Mouse (Mus musculus): ENCODE results near the gene Rnaseh2c. TPM values are rescaled to one million over a fixed set of nuclear protein-coding genes. Genes with fewer than 3 reads are reported as not detected.
A peak's percentile ranks its signal among the peaks of the same experiment; 100 is the strongest.

Gene Rnaseh2c
- 100 to 1,000 TPM; 123 to 156 (median 130) TPM for total RNA-seq (2022)

DNA sequence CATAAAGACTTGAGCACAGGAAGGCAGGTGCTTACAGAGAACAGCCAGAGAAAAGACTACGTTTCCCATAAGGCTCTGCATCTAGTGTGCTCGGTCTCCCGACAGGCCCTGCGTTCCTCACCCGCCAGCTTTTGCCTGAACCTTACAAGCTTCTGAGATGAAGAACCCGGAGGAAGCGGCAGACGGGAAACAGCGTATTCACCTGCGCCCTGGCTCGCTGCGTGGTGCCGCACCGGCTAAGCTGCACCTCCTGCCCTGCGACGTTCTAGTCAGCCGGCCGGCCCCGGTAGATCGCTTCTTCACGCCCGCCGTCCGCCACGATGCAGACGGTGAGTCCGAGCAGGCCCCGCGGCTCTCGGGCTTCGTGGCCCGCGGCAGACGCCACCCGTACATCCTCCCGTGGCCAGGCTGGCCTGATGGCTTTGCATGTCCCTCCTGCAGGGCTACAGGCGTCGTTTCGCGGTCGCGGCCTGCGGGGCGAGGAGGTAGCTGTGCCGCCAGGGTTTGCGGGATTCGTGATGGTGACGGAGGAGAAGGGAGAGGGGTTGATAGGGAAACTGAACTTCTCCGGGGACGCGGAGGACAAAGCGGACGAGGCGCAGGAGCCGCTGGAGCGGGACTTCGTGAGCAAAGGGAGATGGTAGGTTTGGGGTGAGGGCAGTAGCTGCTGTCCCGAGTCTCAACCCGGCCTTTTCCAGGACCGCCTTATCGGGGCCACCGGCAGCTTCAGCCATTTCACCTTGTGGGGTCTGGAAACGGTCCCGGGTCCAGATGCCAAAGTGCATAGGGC is at the start of gene Rnaseh2c:
Gene Rnaseh2c (plus strand): TSS at position 122 of the 790 bp plus-strand sequence.
- DNase-seq, result peak; percentile 65

DNA sequence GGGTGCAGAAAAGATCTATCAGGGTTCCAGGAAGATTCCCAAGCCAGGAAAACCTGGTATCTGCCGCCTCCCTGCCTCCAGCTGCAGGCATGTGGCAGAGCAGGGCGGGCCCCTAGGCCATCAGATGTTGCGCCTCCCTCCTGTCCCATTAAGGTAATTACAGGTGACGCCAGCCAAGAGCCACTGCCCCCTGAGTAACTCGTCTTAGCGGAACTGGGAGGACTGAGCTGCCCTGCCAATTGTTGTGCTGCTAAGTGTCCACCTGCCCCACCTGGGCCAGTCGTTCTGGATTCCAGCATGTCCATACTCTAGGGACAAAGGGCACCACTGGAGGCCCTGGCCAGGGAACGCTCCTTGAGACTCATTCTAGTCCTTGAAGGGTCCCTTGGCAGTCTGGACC is 47.9 kb upstream of the Rnaseh2c start:
- no peak for DNase-seq

DNA sequence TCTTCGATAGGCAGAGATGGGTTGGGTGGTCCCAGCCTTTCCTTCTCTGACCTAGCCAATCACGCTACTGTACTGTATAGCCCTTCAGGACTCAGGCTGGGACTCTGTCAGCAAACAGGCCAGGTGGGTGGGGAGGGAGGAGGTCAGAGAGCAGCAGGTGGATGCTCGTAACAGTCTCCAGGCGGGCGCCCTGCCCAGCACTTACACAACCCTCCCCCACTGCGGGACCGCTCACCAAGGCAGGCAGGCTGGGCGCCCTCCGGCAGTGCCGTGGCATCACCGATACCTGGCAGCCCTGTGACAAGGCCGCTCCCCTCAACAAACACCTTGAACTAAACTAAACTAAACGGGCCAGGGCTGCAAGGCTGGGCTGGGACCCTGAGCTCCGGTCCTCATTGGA is 47.5 kb upstream of the Rnaseh2c start:
- no peak for DNase-seq

DNA sequence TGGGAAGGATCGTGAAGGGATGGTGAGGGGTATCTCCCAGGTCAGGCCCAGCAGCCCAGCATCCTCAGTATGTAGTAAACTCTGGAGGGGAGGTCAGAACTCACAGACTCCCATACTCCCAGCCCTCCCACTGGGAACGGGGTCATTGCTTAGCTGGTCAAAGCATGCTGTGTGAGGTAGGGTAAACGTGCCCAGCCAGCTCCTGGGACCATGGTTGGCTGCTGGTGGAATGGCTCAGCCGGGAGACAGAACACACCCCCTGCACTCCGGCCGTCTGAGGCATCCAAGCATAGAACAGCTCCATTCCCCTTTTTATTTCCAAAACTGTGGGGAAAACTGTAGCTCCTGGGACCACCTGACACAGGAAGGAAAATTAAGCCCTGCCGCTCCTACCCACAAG is 43.5 kb upstream of the Rnaseh2c start:
- DNase-seq, result no peak

DNA sequence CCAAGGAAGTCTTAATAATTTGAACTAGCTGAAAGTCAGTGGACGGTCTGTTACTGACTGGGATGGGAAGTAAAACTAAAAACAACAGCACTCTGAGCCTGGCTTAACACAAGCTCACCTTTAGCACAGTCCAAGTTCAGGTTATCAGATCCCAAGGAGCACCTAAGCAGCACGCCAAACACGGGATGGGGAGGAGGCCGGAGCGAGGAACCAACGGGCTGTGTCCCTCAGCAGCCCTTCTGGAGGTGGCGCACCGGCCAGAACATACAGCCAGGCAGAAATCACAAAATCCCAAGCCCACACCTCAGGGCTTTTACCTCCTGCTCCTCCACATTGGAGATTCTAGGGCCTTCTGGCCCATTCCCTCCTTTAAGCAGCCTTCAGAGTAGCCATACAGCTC is 42.9 kb upstream of the Rnaseh2c start:
- DNase-seq, result no peak

DNA sequence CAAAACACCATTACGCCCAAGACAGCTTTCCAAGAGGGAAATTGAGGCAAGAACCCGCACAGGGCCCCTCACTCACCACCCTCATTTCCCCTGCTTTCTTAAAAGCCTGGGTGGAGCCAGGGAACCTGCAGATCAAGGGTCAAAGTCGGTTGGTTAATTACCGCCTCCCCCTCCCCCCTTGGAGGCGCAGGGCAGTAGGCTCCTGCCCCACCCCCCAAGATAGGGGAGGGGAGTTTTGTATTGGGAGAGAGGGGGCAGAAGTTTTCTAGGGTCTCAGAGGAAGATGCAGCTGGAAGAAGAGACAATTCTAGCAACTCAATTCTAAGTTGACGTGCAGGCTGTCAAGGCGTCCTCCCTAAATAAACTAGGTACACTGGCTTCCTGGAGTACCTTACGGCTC is 42.4 kb upstream of the Rnaseh2c start:
- no peak for DNase-seq

DNA sequence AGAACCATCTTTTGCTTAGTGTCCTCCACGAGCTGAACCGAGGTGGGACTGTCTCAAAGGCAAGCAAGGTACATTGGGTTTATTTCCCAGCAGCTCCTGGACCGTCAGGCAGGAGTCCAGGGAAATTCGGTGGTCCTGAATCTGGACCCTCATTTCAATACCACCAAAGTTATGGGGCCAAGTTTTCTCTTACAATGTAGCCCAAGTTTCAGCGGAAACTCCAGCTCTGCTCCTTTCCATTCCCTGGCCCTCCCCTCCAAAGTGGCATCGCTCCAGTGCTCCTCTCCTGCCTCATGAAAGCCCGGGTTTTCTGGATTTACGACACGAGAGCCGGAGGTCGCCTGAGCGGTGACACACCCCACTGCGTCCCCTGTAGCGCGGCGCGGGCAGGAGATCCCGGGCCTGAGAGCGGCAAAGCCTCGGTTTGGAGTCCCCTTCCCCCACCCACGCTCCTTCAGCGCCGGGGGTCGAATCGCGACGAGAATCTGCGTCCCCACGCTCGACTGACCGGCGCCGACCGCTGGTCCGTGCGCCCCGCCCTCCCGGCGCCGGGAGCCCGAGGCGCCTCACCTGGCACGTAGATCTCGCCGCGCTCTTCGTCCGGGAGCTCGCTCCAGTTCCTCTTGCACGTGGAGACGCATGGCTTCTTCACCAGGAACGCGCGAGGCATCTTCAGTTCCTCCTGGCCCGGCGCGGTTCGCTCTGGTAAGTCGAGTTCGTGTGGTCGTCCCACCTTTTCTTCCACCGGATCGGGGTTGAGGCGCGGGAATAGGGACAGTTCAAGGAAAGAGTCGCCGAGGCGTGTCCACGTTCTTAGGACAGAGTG is 41.8 kb upstream of the Rnaseh2c start:
- DNase-seq, result no peak

DNA sequence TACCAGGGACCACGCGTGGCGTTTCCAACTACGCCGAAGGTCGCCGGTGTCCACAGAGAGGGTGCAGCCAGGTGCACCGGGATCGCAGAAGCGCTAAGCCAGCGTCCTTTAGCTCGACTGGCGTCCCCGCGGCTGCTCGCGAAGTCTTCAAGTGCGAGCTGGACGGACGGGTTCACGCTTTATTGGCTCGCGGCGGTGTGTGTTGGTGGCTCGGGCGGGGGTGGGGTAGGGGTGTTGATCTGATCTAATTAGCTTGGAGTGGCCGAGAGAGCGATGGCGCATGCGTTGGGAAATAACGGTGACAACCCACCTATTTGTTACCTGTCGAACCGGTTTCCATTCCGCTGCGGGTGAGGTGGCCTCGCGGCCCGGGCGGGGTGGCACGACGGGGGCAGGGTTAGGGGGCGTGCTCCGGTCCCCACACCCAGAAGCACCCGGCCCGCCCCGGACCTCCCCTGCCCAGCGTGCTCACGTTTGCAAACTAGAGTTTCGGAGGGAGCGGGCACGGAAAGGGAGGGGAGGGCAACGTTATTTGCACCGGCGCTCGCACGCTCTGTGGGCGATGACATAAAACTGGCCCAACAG is 41.1 kb upstream of the Rnaseh2c start, which contains the start of gene Ovol1:
Gene Ovol1 (minus strand): TSS at position 190 of the 585 bp plus-strand sequence.
- DNase-seq, result no peak

DNA sequence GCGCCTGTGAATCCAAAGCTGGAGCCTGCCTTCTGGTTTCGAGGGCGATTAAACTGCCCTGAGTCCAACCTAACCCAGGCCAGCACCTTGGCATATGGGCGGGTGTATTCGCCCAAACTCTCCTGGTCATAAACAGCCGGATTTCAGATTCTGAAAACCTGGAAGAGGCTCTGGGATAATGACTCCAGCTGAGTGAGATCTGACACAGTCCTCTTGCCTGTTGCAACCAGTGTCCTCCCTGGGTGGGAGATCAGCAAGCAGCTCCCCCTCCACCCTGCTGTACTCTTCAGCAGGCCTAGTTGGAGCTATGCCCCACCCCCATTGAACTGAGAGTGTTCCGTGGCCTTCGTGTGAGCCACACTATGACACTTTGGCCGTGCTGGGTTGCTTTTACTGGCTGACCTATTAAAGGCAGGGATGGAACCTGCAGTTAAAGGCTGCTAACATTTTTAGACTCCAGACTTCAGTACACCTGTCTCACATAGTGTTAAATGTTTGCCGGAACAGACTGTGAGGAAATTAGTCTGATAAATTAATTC is 40.4 kb upstream of the Rnaseh2c start:
- DNase-seq, result no peak

DNA sequence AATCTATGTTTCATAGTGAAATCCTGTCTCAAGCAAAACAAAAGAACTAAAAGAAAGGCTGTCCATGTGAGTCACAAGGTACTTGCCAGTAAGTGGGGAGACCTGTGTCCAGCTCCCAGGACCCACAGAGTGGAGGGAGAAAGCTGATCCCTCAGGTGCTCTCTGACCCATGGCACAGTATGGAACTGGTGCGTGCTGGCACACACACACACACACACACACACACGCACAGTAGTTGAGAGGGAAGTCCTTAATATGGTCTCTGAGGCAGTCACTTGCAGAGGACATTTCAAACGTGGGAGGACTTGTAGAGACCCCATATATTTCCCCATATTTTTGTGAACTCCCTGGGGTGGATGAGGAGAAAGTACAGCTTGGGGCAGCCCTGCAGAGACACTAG is 39.8 kb upstream of the Rnaseh2c start:
- DNase-seq, result no peak

DNA sequence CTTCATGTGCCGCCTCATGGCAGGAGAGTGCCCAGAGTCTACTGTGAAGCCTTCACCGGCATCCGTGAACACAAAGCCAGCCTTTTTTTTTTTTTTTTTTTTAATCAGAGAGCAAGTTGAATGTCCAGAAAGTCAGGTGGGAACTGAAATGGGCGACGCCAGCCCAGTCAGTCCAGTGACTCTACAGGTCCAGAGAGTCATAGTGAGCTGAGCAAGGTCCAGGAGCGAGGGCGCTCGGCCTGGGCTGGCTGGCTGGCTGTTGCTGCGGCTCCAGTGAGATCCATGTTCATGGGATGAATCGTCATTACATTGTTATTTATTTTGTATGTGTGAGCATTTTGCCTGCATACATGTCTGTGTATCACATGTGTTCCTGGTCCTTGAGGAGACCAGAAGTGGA is 38.9 kb upstream of the Rnaseh2c start:
- no peak for DNase-seq

DNA sequence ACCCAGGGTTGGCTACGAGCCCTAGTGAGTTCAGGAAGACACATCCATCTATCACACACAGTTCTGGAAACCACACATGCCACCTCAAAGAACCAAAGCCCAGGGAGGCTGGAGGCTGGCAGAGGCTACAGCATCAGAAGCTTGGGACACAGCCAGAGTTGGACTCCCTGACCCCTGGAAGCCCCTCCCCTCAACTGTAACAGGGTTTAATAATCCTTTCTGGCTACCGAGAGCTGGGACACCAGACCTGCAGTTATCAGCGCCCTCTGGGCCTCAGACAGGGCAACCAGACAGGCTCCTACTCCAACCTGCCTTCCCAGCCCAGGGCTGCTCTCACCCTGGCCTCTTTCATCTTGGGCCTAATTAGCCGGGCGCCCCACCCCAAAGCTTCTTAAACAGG is 35.4 kb upstream of the Rnaseh2c start:
- no peak for DNase-seq

DNA sequence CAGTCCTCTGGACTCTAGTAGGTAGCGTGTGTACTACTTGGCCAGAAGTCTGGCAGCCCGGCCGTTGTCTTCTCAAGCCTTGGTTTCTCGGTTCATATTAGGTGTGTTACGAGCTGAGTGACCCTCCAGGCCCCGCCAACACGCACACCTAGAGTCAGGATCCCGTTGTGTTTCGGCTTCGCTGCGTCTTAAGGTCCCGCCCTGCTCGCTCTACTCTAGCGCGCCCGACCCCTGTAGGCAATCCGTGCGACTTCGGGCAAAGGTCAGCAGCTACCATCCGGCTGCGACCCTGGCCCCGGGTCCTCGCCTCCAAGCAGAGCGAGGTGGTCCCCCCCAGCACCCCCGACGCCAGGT is 34.5 kb upstream of the Rnaseh2c start:
- no peak for DNase-seq

DNA sequence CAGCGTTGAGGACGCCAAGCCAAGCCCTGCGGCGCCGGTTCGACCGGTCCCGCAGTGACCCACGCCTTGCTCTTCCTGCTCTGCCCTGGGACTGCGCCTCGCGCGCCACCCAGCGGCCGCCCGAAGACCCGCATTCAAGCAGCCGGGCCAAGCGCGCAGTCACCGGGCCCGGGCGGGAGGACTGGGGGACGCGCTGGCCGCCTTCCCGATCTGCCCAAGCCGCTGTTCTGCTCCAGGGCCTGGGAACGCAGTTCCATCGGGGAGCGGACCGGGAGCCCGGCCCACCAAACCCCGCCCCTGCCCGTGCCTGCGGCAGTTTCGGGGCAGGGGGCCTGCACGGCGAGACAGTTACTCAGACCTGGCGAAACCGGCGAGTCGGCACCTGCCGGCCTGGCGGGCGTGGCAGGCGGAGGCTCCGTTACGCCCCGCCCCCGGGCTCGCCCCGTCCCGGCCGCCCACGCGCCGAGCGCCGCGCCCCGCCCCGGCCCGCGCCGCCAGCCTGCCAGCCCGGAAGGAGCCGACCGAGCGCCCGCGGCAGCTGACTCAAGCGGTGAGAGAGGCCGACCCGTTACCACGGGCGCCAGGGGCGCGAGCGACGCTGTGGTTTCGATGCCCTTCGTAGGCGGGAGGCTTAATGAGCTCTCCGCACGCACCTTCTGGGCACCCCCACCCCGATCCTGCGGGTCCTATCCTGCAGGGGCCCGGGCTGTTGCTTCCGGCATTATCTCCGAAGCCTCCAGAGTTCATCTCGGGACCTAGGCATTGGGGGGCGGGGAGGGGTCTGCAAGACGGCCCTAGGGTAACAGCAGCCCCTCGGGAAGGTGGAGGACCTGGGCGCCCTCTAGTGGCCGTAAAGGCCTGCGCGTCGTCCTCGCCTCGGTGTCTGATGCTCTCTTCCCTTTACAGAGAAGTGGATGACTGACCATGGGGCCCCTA is 33.9 kb upstream of the Rnaseh2c start, which contains the start of gene Ap5b1:
Gene Ap5b1 (plus strand): TSS at position 492 of the 936 bp plus-strand sequence.
- peak; percentile 85 for DNase-seq

DNA sequence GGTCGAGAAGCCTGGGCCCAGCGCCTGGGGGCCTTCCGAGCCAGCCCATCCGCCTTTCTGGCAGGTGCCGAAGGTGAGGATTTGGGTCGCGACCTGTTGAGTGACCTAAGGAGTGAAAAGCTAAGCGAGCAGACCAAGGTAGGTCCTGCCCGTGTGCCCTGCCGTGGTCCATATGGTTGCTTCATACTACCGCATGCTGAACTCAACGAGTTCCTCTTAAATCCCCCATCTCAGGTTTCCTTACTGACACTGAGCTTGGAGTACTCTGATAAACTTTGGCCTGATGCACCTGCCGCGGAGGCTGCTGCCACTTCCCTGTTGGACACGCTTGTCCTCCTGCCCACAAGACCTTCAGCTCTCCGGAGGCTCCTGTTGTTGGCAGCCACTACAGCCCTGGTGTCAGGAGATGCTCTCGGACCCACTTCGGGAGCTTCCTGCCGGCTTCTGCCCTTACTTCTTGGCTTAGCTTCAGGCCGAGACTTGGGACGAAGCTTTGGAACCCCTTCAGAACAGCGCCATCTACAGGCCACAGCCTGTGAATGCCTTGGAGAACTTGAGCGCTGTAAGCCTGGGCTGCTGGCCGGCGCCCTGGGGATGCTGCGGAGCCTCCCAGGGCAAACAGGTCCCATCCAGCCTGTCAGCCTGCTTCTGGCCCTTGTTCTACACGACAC is 33.1 kb upstream of the Rnaseh2c start:
- DNase-seq, result peak; percentile 71

DNA sequence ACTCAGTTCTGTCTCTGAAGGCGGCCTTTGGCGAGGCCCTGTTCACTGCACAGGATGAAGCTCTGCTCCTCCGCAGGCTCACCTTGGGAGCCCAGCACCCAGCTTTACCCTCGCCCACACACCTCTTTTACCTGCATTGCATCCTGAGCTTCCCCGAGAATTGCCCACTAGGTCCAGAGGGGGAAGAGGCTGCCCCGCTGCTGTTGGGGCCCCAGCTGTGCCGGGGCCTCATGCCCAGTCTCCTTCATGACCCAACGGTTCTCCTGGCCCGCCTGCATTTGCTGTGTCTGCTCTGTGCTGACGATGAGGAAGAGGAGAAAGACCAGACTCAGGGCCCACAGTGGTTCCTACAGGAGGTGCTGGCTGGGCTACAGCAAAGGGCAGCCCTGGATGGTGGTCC is 32.2 kb upstream of the Rnaseh2c start:
- DNase-seq, result no peak

DNA sequence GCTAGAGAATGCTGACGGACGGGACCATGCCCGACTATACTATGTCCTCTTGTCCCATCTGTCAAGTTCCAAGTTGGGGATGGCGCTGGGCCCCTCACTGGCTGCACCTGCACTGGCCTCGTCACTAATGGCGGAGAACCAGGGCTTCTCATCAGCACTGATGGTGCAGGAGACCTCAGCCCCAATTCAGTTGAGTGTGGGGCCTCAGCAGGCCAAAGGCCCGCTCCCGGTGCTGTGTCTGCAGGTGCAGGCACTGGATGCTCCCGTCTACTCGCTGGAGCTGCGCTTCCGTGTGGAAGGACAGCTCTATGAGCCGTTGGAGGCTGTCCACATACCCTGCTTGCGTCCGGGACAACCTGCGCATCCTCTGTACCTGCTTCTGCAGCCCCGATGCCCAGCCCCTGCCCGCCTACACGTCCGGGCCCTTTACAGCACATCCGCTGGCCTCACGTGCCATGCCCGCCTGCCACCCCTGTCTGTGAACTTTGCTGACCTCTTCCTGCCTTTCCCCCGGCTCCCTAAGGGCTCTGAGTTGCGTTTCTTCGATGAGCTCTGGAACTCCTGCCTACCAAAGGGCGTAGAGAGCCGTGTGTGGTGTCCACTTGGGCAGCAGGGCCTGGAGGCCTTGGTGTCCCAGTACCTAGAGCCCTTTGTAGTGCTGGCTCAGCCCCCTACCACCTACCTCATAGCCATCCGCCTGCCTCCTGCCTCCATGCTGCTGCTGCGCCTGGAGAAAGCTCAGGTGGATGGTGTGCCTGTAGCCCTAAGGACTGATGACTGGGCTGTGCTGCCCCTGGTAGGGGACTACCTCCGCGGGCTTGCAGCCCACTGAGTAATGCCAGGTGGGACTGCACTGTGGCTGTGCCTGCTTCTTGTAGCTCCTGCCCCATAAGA is 31.1 kb upstream of the Rnaseh2c start:
- DNase-seq, result no peak

DNA sequence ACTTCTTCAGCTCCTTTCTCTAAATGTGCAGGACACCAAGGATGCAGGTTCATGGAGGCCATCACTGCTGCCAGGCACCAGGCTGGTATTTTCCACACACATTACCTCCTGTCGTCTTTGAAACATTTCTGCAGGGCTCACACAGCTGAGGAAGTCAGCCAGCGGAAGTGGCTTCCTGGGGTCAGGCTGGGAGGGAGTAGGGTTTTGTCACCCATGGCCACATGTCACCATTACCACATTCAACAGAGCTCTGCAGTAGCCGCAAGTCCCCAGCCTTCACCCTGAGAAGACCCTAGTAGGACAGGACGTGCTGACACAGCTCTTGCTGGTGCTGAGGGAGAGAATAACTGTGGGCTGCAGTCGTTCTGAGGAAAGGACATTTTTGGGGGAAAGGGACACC is 29.8 kb upstream of the Rnaseh2c start:
- peak; percentile 51 for DNase-seq

DNA sequence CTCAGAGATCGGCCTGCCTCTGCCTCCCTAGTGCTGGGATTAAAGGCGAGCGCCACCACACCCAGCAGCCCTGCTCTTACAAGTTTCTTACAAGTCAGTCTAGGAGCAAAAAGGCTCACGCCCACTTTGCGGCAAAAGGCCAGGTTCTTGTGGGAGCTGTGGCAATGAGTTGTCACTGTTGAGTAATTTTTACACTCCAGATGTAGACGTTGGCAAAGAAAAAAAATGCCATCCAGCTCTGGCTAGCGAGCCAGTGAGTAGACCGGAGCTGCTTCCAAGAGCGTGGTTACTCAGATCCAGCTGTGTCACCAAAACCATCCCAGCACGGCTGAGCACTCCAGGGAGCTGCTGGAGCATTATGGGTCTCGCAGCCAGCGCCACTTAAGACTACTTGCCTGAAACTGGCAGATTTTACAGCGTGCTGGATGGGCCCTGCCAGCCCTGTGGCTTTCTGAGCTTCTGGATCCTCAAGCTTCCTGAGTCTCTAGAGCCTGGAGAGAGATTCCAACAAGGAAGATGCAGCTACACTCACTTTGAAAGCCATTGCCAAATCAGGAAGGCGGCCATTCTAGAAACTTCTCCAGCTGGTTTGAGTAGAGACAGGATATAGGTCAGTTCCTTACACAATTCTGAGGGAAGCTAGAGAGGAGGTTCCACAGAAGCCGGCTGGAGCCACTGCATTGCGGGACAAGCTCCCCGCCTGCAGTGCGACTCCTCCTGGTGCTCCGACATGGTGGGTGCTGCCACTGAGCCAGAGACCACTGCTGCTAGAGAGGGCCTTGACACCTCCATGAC is 29.1 kb upstream of the Rnaseh2c start:
- peak; percentile 71 for DNase-seq
